Mouse (Mus musculus) kidney, postnatal 25 days (tissue): Measurements from ENCODE around the gene Ndufa11.

Experiments used
- DNase-seq, 2 experiments: peaks; one replicate each; pipeline ENCODE4 v3.0.0; 2021; ENCODE audit warnings: mixed read lengths in 2 of 2

Ndufa11 gene

GRCm38 (mm10) chr17:56761077-56761476, 43.5 kb downstream of the Ndufa11 start:
- DNase-seq, result no peak

- DNase-seq, result peak; percentile 93 to 95
These were observed 44.4 kb downstream of the Ndufa11 start for GRCm38 (mm10) chr17:56761991-56762410.

GRCm38 (mm10) chr17:56762769-56763731, 45.5 kb downstream of the Ndufa11 start:
- peak; percentile 63 to 71 for DNase-seq

GRCm38 (mm10) chr17:56763741-56764250, 46.2 kb downstream of the Ndufa11 start:
- peak in 1 of 2 experiments; percentile 33 for DNase-seq

GRCm38 (mm10) chr17:56764474-56765354, 47.1 kb downstream of the Ndufa11 start, which contains the start of gene Dus3l:
TSS of gene Dus3l (plus strand) at chr17:56764757.
- peak; percentile 87 to 94 for DNase-seq

- DNase-seq, result no peak
These were observed 47.9 kb downstream of the Ndufa11 start for GRCm38 (mm10) chr17:56765431-56765830.

- DNase-seq, result peak in 1 of 2 experiments; percentile 36
These were observed 49.3 kb downstream of the Ndufa11 start for GRCm38 (mm10) chr17:56766631-56767405.

GRCm38 (mm10) chr17:56767531-56768135, 50.1 kb downstream of the Ndufa11 start:
- DNase-seq, result no peak

- no peak for DNase-seq
These were observed 51.4 kb downstream of the Ndufa11 start for GRCm38 (mm10) chr17:56768941-56769340.

- no peak for DNase-seq
These were observed 52.4 kb downstream of the Ndufa11 start, which contains the start of gene Prr22 for GRCm38 (mm10) chr17:56769950-56770349. TSS of gene Prr22 (plus strand) at chr17:56770250.
